Mouse (Mus musculus) embryonic facial prominence, embryonic 11.5 days (tissue): ENCODE measurements around the gene Coch. TPM values are rescaled to one million over a fixed set of nuclear protein-coding genes. Genes with fewer than 3 reads are reported as not detected.

Experiments
- ATAC-seq: fragments of 200-750 bp; cut with Nextera tagmentation; replicated peaks from 2 replicates; pipeline ENCODE4 v1.8.0; 2017; ENCODE audit warnings: low read depth; ENCODE audit not compliant: insufficient number of reproducible peaks, low FRiP score, low TSS enrichment
- DNase-seq: peaks from one replicate; pipeline ENCODE4 v3.0.0-alpha.2; 2015; ENCODE audit warnings: low spot score
- H3K27ac ChIP-seq: fragments of 300-500 bp; sonication (generic); replicated peaks from 2 replicates; pipeline ENCODE4 v1.5.1; 2014; ENCODE audit warnings: mild to moderate bottlenecking, low read depth, low read length, control low read depth
- H3K27me3 ChIP-seq: fragments of 300-500 bp; sonication (generic); 2 replicates; pipeline ENCODE4 v1.6.1; 2014; ENCODE audit warnings: mild to moderate bottlenecking, low read length, moderate library complexity, mixed read lengths; ENCODE audit not compliant: control insufficient read depth, insufficient read depth
- H3K36me3 ChIP-seq: fragments of 300-500 bp; sonication (generic); replicated peaks from 2 replicates; pipeline ENCODE4 v1.6.1; 2014; ENCODE audit warnings: low read depth, mild to moderate bottlenecking, low read length, moderate library complexity, mixed read lengths; ENCODE audit not compliant: control insufficient read depth, insufficient read depth
- H3K4me1 ChIP-seq: fragments of 300-500 bp; sonication (generic); 2 replicates; pipeline ENCODE4 v1.6.1; 2014; ENCODE audit warnings: low read length, mixed read lengths; ENCODE audit not compliant: control insufficient read depth, insufficient read depth
- H3K4me2 ChIP-seq: fragments of 300-500 bp; sonication (generic); 2 replicates; pipeline ENCODE4 v1.6.1; 2014; ENCODE audit warnings: low read depth, mild to moderate bottlenecking, control low read depth, low read length, moderate library complexity
- H3K4me3 ChIP-seq: fragments of 300-500 bp; sonication (generic); 2 replicates; pipeline ENCODE4 v1.5.1; 2014; ENCODE audit warnings: low read depth, low read length, control low read depth
- H3K9ac ChIP-seq: fragments of 300-500 bp; sonication (generic); replicated peaks from 2 replicates; pipeline ENCODE4 v1.6.1; 2014; ENCODE audit warnings: mild to moderate bottlenecking, control low read depth, low read length
- H3K9me3 ChIP-seq: fragments of 300-500 bp; sonication (generic); replicated peaks from 2 replicates; pipeline ENCODE4 v1.6.1; 2016; ENCODE audit warnings: mild to moderate bottlenecking, low read length, inconsistent platforms, mixed read lengths; ENCODE audit not compliant: control insufficient read depth
- WGBS: fragments of 180-500 bp; shearing (Covaris S2); extraction: QIAGEN DNeasy Blood & Tissue Kit; methylation state at CpG from one replicate; pipeline ENCODE4 v1.1.7; 2014; 5-methylcytosine and 5-hydroxymethylcytosine counted together
- polyA plus RNA-seq: library from polyadenylated mRNA; unstranded; fragments of >200 nt; fragmentation: Nextera tagmentation; extraction: Ambion mirVana; gene quantifications from 2 replicates; pipeline ENCODE4 v1.2.1, GENCODE M21; 2014

The Coch gene
- polyA plus RNA-seq = 2.5 and 2.6 TPM in 2 replicates

DNA sequence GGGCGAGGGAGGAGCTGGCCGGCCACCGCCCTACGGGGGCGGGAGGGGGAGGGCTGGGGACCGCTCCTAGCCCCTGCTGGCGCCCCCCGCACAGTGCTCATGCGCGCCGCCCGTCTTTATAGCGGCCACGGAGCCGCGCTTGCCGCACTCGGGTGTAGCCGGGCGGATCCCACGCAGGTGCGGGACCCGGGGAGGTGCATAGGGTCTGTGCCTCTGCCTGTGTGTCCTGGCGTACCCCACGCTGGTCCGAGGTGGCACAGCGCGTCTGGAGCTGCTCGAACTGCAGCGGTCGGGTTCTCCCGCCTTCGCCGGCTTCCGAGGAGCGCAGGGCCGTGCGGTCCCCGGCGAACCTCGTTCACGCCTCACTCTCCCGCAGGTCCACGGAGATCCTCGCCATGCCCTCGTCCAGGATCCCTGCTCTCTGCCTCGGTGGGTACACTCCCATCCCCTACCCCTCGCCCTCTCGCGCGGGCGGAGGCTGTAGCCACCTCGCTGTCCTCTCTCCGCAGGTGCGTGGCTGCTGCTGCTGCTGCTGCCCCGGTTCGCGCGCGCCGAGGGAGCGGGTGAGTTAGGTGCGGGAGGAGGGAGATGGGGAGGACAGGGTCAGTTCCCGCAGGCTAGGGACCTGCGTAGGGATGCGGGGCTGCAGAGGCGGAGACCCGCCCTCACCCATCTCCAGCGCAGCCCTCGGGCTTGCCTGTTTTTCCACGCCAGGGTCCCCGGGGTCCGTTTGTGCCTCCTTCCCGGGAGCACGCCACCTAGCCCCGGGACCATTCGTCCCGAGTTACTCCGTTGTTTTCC lies at the start of gene Coch:
Gene Coch (plus strand): TSS at position 113 of the 801 bp plus-strand sequence.
- DNase-seq (peak; percentile 44), ATAC-seq (peak; percentile 70)
- under 1% methylated on average over 67 of the region's 79 CpGs for WGBS
- Histone ChIP-seq H3K4me3 (peak within 1 kb of the TSS; percentile 62), H3K36me3 (no peaks in the 10 kb centered on the region), H3K27me3 (peaks cover 34% of the 10 kb centered on the region), H3K9ac (peak within 1 kb of the TSS; percentile 57), H3K4me1 (no peaks in the 10 kb centered on the region; the same call in 1 of the 2 replicates), H3K27ac (no peak within 1 kb of the TSS), H3K9me3 (no peaks in the 10 kb centered on the region), H3K4me2 (peak within 1 kb of the TSS; percentile 99)

- H3K4me3 ChIP-seq = no peak overlapping the region
- ATAC-seq = no peak
- no peaks in the 10 kb centered on the region for H3K9me3 ChIP-seq
- H3K4me1 ChIP-seq = no peaks in the 10 kb centered on the region
- H3K4me2 ChIP-seq = no peak overlapping the region
- H3K9ac ChIP-seq = no peak overlapping the region
- DNase-seq = no peak
- H3K27ac ChIP-seq = no peak overlapping the region
- H3K36me3 ChIP-seq = no peaks in the 10 kb centered on the region
- 78% methylated on average over 9 of the region's 9 CpGs for WGBS
- H3K27me3 ChIP-seq = no peaks in the 10 kb centered on the region
Observed at GRCm38 (mm10) chr12:51543402-51543960, 49.7 kb upstream of the Coch start.

GRCm38 (mm10) chr12:51555041-51555440 lies 38.1 kb upstream of the Coch start:
- 70% methylated on average over 1 of the region's 1 CpGs for WGBS
- Histone ChIP-seq H3K9ac (no peak overlapping the region), H3K27ac (no peak overlapping the region), H3K4me2 (no peak overlapping the region), H3K4me3 (no peak overlapping the region), H3K27me3 (no peaks in the 10 kb centered on the region), H3K36me3 (no peaks in the 10 kb centered on the region), H3K9me3 (no peaks in the 10 kb centered on the region), H3K4me1 (no peaks in the 10 kb centered on the region)
- ATAC-seq (no peak), DNase-seq (no peak)

DNA sequence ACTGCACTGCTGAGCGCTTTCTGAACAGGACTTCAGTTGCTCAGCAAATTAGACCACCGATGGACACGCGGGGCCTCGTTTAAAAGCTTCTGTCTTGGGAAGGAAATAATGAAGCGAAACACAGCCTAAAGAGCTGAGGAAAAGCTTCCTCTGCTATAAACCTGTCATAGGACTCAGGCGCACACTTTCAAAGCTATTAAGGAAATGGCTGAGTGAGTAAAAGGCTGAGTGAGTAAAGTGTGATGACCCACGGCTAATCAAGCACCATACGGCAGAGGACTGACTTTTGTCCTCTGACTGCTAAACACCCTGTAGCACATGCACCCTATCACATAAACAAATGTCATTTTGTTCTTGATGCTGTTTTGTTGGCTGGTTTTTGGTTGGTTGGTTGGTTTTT lies 31.7 kb upstream of the Coch start:
- 74% methylated on average over 9 of the region's 9 CpGs for WGBS
- Histone ChIP-seq H3K27me3 (no peaks in the 10 kb centered on the region), H3K27ac (no peak overlapping the region), H3K4me3 (no peak overlapping the region), H3K9ac (no peak overlapping the region), H3K9me3 (no peaks in the 10 kb centered on the region), H3K4me1 (no peaks in the 10 kb centered on the region), H3K36me3 (no peaks in the 10 kb centered on the region), H3K4me2 (no peak overlapping the region)
- ATAC-seq (no peak), DNase-seq (no peak)

GRCm38 (mm10) chr12:51567225-51567624 lies 25.9 kb upstream of the Coch start:
- WGBS = 75% methylated on average over 7 of the region's 7 CpGs
- ATAC-seq = no peak
- no peak for DNase-seq

DNA sequence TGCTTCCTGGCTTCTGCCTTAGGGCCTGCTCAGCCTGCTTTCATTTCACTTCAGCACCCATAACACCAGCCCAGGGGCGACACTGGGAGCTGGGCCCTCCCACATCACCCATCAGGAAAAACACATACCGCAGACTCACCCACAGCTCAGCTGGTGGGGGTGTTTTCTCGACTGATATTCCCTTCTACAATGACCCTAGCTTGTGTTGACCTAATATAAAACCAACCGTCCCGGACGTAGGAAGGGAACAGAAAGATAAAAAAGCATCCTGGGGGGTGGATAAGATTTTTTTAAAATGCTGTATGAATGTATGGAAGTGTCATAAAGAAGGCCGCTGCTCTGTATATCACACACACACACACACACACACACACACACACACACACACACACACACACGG lies 23.7 kb upstream of the Coch start:
- Histone ChIP-seq H3K9ac (no peak overlapping the region), H3K27me3 (no peaks in the 10 kb centered on the region), H3K4me2 (no peak overlapping the region), H3K27ac (no peak overlapping the region), H3K4me3 (no peak overlapping the region), H3K9me3 (no peaks in the 10 kb centered on the region), H3K4me1 (no peaks in the 10 kb centered on the region), H3K36me3 (no peaks in the 10 kb centered on the region)
- WGBS = 90% methylated on average over 8 of the region's 8 CpGs
- DNase-seq (no peak), ATAC-seq (no peak)

More at GRCm38 (mm10) chr12:51567225-51567624, 25.9 kb upstream of the Coch start:
- no peak overlapping the region for H3K4me3 ChIP-seq
- H3K9me3 ChIP-seq = no peaks in the 10 kb centered on the region
- H3K4me2 ChIP-seq = no peak overlapping the region
- no peaks in the 10 kb centered on the region for H3K36me3 ChIP-seq
- H3K4me1 ChIP-seq = no peaks in the 10 kb centered on the region
- no peak overlapping the region for H3K27ac ChIP-seq
- H3K27me3 ChIP-seq = no peaks in the 10 kb centered on the region
- H3K9ac ChIP-seq = no peak overlapping the region

DNA sequence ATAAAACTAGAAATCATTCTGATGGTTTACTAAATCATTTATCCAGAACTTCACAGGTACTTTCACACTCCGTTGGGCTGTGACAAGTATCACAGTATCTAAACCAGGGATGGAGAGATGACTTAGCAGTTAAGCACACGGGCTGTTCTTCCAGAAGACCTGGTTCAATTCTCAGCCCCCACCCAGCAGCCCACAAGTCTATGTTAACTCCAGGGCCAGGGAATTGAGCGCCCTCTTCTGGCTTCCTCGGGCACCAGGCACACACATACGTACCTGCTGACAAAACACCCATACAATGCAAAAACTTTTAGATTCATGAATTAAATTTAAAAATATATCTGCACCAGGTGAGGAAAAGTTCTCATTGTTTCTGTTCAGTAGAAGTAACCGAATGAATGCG lies 23.2 kb upstream of the Coch start:
- ATAC-seq = no peak
- Histone ChIP-seq H3K27me3 (no peaks in the 10 kb centered on the region), H3K9me3 (no peaks in the 10 kb centered on the region), H3K36me3 (no peaks in the 10 kb centered on the region), H3K4me2 (no peak overlapping the region), H3K4me3 (no peak overlapping the region), H3K4me1 (no peaks in the 10 kb centered on the region), H3K27ac (no peak overlapping the region), H3K9ac (no peak overlapping the region)
- no peak for DNase-seq
- 68% methylated on average over 7 of the region's 7 CpGs for WGBS

DNA sequence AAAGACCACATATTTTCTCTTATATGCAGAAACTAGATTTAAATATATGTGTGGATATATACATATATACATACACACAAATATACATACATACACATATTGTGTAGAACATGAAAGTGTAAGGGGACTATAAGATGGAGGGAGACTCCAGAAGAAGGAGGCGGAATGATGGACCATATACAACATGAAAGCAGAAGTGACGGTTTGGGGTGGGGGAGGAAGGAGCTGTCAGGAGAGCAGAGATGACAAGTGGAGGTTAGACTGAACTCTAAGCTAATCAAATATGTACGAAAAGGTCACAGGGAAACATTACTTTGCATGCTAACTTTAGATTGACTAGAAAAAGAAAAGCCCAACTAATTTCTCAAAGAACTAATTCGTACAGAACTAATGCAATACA lies 20.5 kb upstream of the Coch start:
- Histone ChIP-seq H3K4me3 (no peak overlapping the region), H3K9me3 (no peaks in the 10 kb centered on the region), H3K4me2 (no peak overlapping the region), H3K27me3 (no peaks in the 10 kb centered on the region), H3K9ac (no peak overlapping the region), H3K36me3 (no peaks in the 10 kb centered on the region), H3K4me1 (no peaks in the 10 kb centered on the region), H3K27ac (no peak overlapping the region)
- 76% methylated on average over 4 of the region's 4 CpGs for WGBS
- ATAC-seq = no peak
- no peak for DNase-seq
